Mouse (Mus musculus) heart, embryonic 10.5 days (tissue): Measurements from ENCODE around the gene Podxl. TPM values are rescaled to one million over a fixed set of nuclear protein-coding genes. Genes with fewer than 3 reads are reported as not detected.

Experiments used
- polyA plus RNA-seq: library from polyadenylated mRNA; unstranded; fragments of >200 nt; fragmentation: Nextera tagmentation; extraction: Ambion mirVana; gene quantifications from 2 replicates; pipeline ENCODE4 v1.2.1, GENCODE M21; 2016

Gene Podxl
- polyA plus RNA-seq, 1 experiment from 2014 or later, result 62.0 TPM

Other genes starting within 250 kb of the Podxl start
- gene Mkln1, start 165.2 kb downstream of the Podxl start, polyA plus RNA-seq, result 210 and 228 TPM in 2 replicates